Mouse (Mus musculus): Measurements from ENCODE around the gene Crtac1. TPM values are rescaled to one million over a fixed set of nuclear protein-coding genes. Genes with fewer than 3 reads are reported as not detected.
A peak's percentile ranks its signal among the peaks of the same experiment; 100 is the strongest.

Crtac1 gene
- total and polyA plus RNA-seq, 2 experiments from 2014 or later: 31.3 to 53.1 TPM

GRCm38 (mm10) chr19:42430981-42431380, 602 bp downstream of the Crtac1 start:
- Histone ChIP-seq H3K36me3 (ENCODE audit: insufficient read depth, low read length) (no peaks in the 10 kb centered on the region), H3K4me1 (ENCODE audit: insufficient read depth, low read length) (no peaks in the 10 kb centered on the region), H3K9me3 (ENCODE audit: low read length) (no peaks in the 10 kb centered on the region), H3K4me3 (ENCODE audit: low read length) (peak overlapping the region; percentile 58), H3K27ac (no peak overlapping the region), H3K4me2 (ENCODE audit: low read depth, low read length) (peak overlapping the region; percentile 77), H3K27me3 (ENCODE audit: insufficient read depth, low read length) (0 out of 2 replicates have a peak, but pooled peaks cover 4% of the 10 kb centered on the region), H3K9ac (replicated peaks; ENCODE audit: low read length) (peak overlapping the region; percentile 81)
- peak; percentile 4; the same call in 1 of the 2 replicates for ATAC-seq
- peak; percentile 39 for DNase-seq (ENCODE audit: low spot score)
- no peak for TF ChIP-seq CTCF (IDR thresholded peaks at IDR 0.05; ENCODE audit: low read depth)
- under 1% methylated on average over 19 of the region's 19 CpGs for WGBS

GRCm38 (mm10) chr19:42429410-42429809, 2.2 kb downstream of the Crtac1 start:
- Histone ChIP-seq H3K36me3 (ENCODE audit: insufficient read depth, low read length) (no peaks in the 10 kb centered on the region), H3K4me1 (ENCODE audit: insufficient read depth, low read length) (no peaks in the 10 kb centered on the region), H3K27ac (no peak overlapping the region), H3K4me2 (ENCODE audit: low read depth, low read length) (no peak overlapping the region), H3K4me3 (ENCODE audit: low read length) (no peak overlapping the region), H3K27me3 (ENCODE audit: insufficient read depth, low read length) (0 out of 2 replicates have a peak, but pooled peaks cover 4% of the 10 kb centered on the region), H3K9me3 (ENCODE audit: low read length) (no peaks in the 10 kb centered on the region), H3K9ac (replicated peaks; ENCODE audit: low read length) (no peak overlapping the region)
- WGBS: 11% methylated on average over 3 of the region's 3 CpGs
- ATAC-seq (no peak), DNase-seq (ENCODE audit: low spot score) (peak; percentile 85)
- peak; percentile 83 for TF ChIP-seq CTCF (IDR thresholded peaks at IDR 0.05; ENCODE audit: low read depth)

GRCm38 (mm10) chr19:42425208-42425607, 6.4 kb downstream of the Crtac1 start:
- Histone ChIP-seq H3K27me3 (ENCODE audit: insufficient read depth, low read length) (no peaks in the 10 kb centered on the region), H3K9me3 (ENCODE audit: low read length) (no peaks in the 10 kb centered on the region), H3K27ac (no peak overlapping the region), H3K9ac (replicated peaks; ENCODE audit: low read length) (no peak overlapping the region), H3K4me2 (ENCODE audit: low read depth, low read length) (no peak overlapping the region), H3K4me1 (ENCODE audit: insufficient read depth, low read length) (no peaks in the 10 kb centered on the region), H3K4me3 (ENCODE audit: low read length) (no peak overlapping the region), H3K36me3 (ENCODE audit: insufficient read depth, low read length) (no peaks in the 10 kb centered on the region)
- ATAC-seq (no peak), DNase-seq (ENCODE audit: low spot score) (no peak)
- WGBS: 29% methylated on average over 3 of the region's 3 CpGs
- no peak for TF ChIP-seq CTCF (IDR thresholded peaks at IDR 0.05; ENCODE audit: low read depth)

- TF ChIP-seq CTCF (IDR thresholded peaks at IDR 0.05; ENCODE audit: low read depth): no peak
- Histone ChIP-seq H3K9ac (replicated peaks; ENCODE audit: low read length) (no peak overlapping the region), H3K36me3 (ENCODE audit: insufficient read depth, low read length) (no peaks in the 10 kb centered on the region), H3K27me3 (ENCODE audit: insufficient read depth, low read length) (no peaks in the 10 kb centered on the region), H3K4me3 (ENCODE audit: low read length) (no peak overlapping the region), H3K4me1 (ENCODE audit: insufficient read depth, low read length) (no peaks in the 10 kb centered on the region), H3K4me2 (ENCODE audit: low read depth, low read length) (no peak overlapping the region), H3K27ac (no peak overlapping the region), H3K9me3 (ENCODE audit: low read length) (no peaks in the 10 kb centered on the region)
- DNase-seq (ENCODE audit: low spot score): peak; percentile 62
- WGBS: 59% methylated on average over 8 of the region's 8 CpGs
- peak; percentile 70 for ATAC-seq
Observed at GRCm38 (mm10) chr19:42415042-42415441, 16.5 kb downstream of the Crtac1 start.

- Histone ChIP-seq H3K9me3 (ENCODE audit: low read length) (no peaks in the 10 kb centered on the region), H3K4me1 (ENCODE audit: insufficient read depth, low read length) (peaks cover 12% of the 10 kb centered on the region), H3K9ac (replicated peaks; ENCODE audit: low read length) (no peak overlapping the region), H3K27ac (no peak overlapping the region), H3K27me3 (ENCODE audit: insufficient read depth, low read length) (no peaks in the 10 kb centered on the region), H3K4me3 (ENCODE audit: low read length) (no peak overlapping the region), H3K4me2 (ENCODE audit: low read depth, low read length) (no peak overlapping the region), H3K36me3 (ENCODE audit: insufficient read depth, low read length) (no peaks in the 10 kb centered on the region)
- ATAC-seq (no peak), DNase-seq (ENCODE audit: low spot score) (no peak)
- TF ChIP-seq CTCF (IDR thresholded peaks at IDR 0.05; ENCODE audit: low read depth): no peak
- WGBS: 45% methylated on average over 5 of the region's 5 CpGs
Observed at GRCm38 (mm10) chr19:42409856-42410255, 21.7 kb downstream of the Crtac1 start.

GRCm38 (mm10) chr19:42409226-42409625, 22.4 kb downstream of the Crtac1 start:
- H3K9ac ChIP-seq (replicated peaks; ENCODE audit: low read length): peak overlapping the region; percentile 35; the same call in 1 of the 2 replicates
- H3K4me3 ChIP-seq (ENCODE audit: low read length): peak overlapping the region; percentile 14; the same call in 1 of the 2 replicates
- H3K27ac ChIP-seq: no peak overlapping the region
- H3K4me2 ChIP-seq (ENCODE audit: low read depth, low read length): peak overlapping the region; percentile 50
- H3K9me3 ChIP-seq (ENCODE audit: low read length): no peaks in the 10 kb centered on the region
- TF ChIP-seq CTCF (IDR thresholded peaks at IDR 0.05; ENCODE audit: low read depth): no peak
- H3K4me1 ChIP-seq (ENCODE audit: insufficient read depth, low read length): peaks cover 12% of the 10 kb centered on the region
- DNase-seq (ENCODE audit: low spot score) (peak; percentile 54), ATAC-seq (peak; percentile 54; the same call in 1 of the 2 replicates)
- WGBS: 3% methylated on average over 19 of the region's 19 CpGs
- no peaks in the 10 kb centered on the region for H3K36me3 ChIP-seq (ENCODE audit: insufficient read depth, low read length)
- H3K27me3 ChIP-seq (ENCODE audit: insufficient read depth, low read length): no peaks in the 10 kb centered on the region

GRCm38 (mm10) chr19:42404364-42404763, 27.2 kb downstream of the Crtac1 start:
- Histone ChIP-seq H3K4me1 (ENCODE audit: insufficient read depth, low read length) (peaks cover 7% of the 10 kb centered on the region), H3K9me3 (ENCODE audit: low read length) (no peaks in the 10 kb centered on the region), H3K4me2 (ENCODE audit: low read depth, low read length) (no peak overlapping the region), H3K9ac (replicated peaks; ENCODE audit: low read length) (no peak overlapping the region), H3K4me3 (ENCODE audit: low read length) (no peak overlapping the region), H3K36me3 (ENCODE audit: insufficient read depth, low read length) (no peaks in the 10 kb centered on the region), H3K27me3 (ENCODE audit: insufficient read depth, low read length) (no peaks in the 10 kb centered on the region), H3K27ac (no peak overlapping the region)
- DNase-seq (ENCODE audit: low spot score) (no peak), ATAC-seq (no peak)
- no peak for TF ChIP-seq CTCF (IDR thresholded peaks at IDR 0.05; ENCODE audit: low read depth)
- WGBS: 85% methylated on average over 15 of the region's 15 CpGs
